Mouse (Mus musculus): Measurements from ENCODE around the gene Tmem183a.
A peak's percentile ranks its signal among the peaks of the same experiment; 100 is the strongest.

The Tmem183a gene

GRCm38 (mm10) chr1:134361857-134362212 lies at the start of gene Tmem183a:
Gene Tmem183a (minus strand): TSS chr1:134361979.
- peak; percentile 96 for DNase-seq

- DNase-seq: peak; percentile 43 to 57
Observed at GRCm38 (mm10) chr1:134408080-134408479, 46.3 kb upstream of the Tmem183a start.

GRCm38 (mm10) chr1:134406414-134406771 lies 44.6 kb upstream of the Tmem183a start:
- no peak for DNase-seq

GRCm38 (mm10) chr1:134405509-134406413 lies 44.0 kb upstream of the Tmem183a start, which contains the start of gene Cyb5r1:
Gene Cyb5r1 (plus strand): TSS chr1:134405559.
- DNase-seq: peak; percentile 77 to 82

- DNase-seq: no peak
Observed at GRCm38 (mm10) chr1:134399735-134400134, 38.0 kb upstream of the Tmem183a start.

GRCm38 (mm10) chr1:134398210-134398609 lies 36.4 kb upstream of the Tmem183a start:
- DNase-seq: peak in 1 of 2 experiments; percentile 45

GRCm38 (mm10) chr1:134393827-134394226 lies 32.0 kb upstream of the Tmem183a start:
- DNase-seq: no peak

- DNase-seq: no peak
Observed at GRCm38 (mm10) chr1:134385666-134386065, 23.9 kb upstream of the Tmem183a start, which contains the start of gene 4933406M09Rik. Gene 4933406M09Rik (plus strand): TSS chr1:134385940.

GRCm38 (mm10) chr1:134385176-134385575 lies 23.4 kb upstream of the Tmem183a start:
- DNase-seq: no peak

GRCm38 (mm10) chr1:134384581-134384980 lies 22.8 kb upstream of the Tmem183a start:
- DNase-seq: no peak

- DNase-seq: no peak
Observed at GRCm38 (mm10) chr1:134381795-134382625, 20.2 kb upstream of the Tmem183a start.

- DNase-seq: no peak
Observed at GRCm38 (mm10) chr1:134381051-134381450, 19.3 kb upstream of the Tmem183a start.

- no peak for DNase-seq
Observed at GRCm38 (mm10) chr1:134374124-134374523, 12.3 kb upstream of the Tmem183a start.

- DNase-seq: peak; percentile 46 to 84
Observed at GRCm38 (mm10) chr1:134368777-134369337, 7.1 kb upstream of the Tmem183a start.

- no peak for DNase-seq
Observed at GRCm38 (mm10) chr1:134365491-134365890, 3.7 kb upstream of the Tmem183a start.

GRCm38 (mm10) chr1:134363194-134363593 lies 1.4 kb upstream of the Tmem183a start:
- DNase-seq: no peak

GRCm38 (mm10) chr1:134361195-134361856 lies 453 bp downstream of the Tmem183a start:
- DNase-seq: no peak

GRCm38 (mm10) chr1:134360656-134361055 lies 1.1 kb downstream of the Tmem183a start:
- no peak for DNase-seq

- peak in 1 of 2 experiments; percentile 30 for DNase-seq
Observed at GRCm38 (mm10) chr1:134357461-134357860, 4.3 kb downstream of the Tmem183a start.

- peak; percentile 42 to 55 for DNase-seq
Observed at GRCm38 (mm10) chr1:134353326-134353725, 8.5 kb downstream of the Tmem183a start.

GRCm38 (mm10) chr1:134347791-134348190 lies 14.0 kb downstream of the Tmem183a start:
- no peak for DNase-seq

GRCm38 (mm10) chr1:134345075-134345474 lies 16.7 kb downstream of the Tmem183a start:
- no peak for DNase-seq

Data from kidney, adult 8-10 months (tissue).